Mouse (Mus musculus): ENCODE results near the gene Hspa5.
A peak's percentile ranks its signal among the peaks of the same experiment; 100 is the strongest.
"Not testable (repeated sequence)": the region's sequence is repeated elsewhere in the genome, so short reads cannot be mapped to it uniquely, and the experiment has no call there.

Hspa5 gene

DNA sequence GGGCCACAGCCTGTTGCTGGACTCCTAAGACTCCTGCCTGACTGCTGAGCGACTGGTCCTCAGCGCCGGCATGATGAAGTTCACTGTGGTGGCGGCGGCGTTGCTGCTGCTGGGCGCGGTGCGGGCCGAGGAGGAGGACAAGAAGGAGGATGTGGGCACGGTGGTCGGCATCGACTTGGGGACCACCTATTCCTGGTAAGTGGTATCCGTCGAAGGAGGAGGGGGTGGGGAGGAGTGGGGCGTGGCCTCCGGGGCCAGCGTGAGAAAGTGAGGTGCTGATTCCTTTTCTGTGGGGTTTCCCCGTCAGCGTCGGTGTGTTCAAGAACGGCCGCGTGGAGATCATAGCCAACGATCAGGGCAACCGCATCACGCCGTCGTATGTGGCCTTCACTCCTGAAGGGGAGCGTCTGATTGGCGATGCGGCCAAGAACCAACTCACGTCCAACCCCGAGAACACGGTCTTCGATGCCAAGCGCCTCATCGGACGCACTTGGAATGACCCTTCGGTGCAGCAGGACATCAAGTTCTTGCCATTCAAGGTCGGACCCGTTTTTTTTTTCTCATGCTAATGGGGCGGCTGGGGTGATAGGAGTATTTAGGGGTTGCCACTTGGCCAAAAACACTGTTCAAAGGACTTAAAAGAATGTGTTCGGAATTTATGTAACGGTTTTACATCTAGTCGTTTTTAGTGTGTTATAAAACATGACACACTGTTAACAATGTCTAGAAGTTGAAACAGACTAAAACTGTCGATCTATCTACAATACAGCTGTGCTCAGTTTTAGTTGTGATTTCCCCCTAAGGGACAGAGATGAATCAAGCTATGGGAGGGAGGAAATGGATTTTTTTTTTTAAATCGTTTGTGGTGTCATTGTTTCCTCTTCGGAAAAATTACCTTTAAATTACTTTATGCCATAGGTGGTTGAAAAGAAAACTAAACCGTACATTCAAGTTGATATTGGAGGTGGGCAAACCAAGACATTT is 774 bp downstream of the Hspa5 start:
- DNase-seq = no peak

DNA sequence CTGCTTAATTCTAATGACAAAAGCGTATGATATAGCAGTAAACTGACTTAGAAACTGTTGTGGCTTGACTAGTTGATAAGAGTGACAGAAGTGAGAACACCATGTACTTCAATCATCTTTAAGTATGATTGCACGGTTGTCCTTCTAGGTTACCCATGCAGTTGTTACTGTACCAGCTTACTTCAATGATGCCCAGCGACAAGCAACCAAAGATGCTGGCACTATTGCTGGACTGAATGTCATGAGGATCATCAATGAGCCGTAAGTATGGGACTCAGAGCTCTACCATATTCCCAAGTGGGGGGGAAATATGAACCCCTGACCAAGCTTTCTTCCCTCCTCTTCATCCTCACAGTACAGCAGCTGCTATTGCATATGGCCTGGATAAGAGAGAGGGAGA is 1.9 kb downstream of the Hspa5 start:
- no peak for DNase-seq

DNA sequence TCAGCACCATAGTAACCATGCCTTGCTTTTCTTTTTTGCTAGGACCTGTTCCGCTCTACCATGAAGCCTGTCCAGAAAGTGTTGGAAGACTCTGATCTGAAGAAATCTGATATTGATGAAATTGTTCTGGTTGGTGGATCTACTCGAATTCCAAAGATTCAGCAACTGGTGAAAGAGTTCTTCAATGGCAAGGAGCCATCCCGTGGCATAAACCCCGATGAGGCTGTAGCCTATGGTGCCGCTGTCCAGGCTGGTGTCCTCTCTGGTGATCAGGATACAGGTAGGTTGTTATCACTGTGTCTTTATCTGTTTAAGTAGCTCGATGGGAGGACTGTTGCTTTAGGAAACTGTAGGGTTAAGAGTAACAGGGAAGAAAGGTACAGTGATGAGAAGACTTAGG is 2.7 kb downstream of the Hspa5 start:
- no peak for DNase-seq

DNA sequence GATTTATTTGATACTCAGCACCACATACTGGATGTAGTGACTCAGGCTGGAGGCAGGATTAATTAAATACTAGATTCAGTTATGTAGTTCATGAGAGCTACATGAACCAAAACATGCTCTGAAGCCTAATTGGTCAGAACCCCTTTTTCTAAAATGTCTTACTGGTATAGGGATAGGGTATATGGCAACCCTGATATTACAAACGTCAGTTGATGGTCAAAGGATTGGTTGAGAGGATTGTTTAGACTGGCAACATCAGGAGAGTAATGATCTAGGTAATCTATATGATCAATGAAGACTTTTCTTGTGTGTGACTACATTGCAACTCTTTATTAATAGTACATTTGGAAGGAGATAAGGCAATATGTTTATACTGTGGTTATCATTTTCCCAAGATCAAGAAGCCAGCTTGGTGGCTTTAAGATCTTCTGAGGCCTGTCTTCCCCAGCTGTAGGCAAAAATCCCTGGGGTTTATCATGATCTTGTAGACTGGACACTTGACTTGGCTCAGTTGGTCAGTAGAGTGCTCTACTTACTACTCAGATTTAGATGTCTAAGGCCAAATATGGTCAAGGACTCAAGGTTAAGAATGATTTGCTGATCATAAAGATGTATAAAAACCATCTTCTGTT is 5.6 kb downstream of the Hspa5 start:
- DNase-seq = no peak

DNA sequence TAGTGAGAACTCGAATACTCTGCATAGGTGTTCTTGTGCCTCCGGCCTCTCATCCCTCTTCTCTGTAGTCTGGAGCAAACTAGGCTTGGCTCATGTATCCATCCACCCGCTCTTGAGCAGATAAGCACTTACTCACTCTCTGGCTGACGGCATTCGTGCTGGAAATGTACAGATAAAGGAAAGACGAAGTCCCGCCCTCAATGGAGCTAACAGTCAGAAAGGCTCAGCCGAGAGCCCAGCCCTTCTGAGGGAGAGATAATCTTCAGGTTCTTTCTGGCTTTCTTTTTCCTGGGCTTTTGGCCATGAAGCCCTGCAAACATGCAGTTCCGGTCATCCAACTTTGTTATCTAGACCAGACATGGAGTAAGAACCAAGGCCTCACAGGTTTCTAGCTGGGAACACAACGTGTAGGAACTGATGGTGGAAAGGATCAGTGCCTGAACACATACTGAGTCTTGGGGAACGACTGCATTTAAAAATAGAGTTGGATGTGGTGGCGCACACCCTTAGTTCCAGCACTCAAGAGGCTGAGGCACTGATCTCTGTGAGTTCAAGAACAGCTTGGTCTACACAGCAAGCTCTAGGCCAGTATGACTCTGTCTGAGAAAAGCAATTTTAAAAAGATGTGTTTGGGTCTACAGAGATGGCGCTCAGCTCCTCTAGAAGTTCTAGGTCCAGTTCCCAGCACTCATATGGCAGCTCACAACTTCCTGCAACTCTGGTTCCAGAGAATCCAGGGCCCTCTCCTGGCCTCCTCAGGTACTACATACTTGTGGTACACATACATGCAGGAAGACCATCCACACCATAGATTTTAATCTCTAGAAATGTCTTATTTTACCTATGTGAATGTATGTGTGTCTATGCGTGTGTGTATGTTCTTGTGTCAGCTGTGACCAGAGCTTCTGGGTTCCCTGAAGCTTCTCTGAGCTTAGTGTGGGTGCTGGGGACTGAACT is 11.6 kb downstream of the Hspa5 start:
- DNase-seq = no peak

DNA sequence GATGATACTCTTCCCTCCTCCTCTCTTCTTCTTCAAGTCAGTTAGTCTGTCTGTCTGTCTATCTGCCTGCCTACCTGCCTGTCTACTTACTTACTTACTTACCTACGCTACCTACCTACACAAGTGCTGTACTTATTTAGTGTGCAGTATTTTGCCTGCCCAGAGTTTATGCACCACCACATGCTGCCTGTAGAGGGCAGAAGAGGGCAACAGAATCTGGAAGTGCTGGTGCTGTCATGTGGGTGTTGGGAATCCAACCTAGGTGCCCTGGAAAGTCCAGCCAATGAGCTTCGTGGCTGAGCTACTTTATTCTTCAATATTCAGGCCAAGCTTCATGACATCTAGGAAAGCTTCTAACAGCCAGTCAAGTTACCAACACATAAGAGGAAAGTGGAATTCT is 12.3 kb downstream of the Hspa5 start:
- peak; percentile 57 to 60 for DNase-seq

DNA sequence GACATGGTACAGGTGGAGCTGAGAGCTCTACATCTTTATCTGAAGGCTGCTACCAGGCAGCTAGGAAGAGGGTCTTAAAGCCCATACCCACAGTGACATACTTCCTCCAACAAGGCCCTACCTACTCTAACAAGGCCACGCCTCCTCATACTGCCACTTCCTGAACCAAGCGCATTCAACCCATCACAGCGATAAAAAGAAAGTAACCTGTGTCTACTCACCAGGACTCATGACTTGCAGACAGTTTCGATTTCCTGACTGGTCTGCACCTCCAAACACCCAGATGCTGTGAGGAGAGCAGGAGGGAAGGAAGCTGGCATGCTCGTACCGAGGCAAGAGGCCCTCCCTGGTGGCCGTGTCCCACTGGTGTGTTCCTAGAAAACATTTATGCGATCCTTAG is 18.5 kb downstream of the Hspa5 start:
- DNase-seq = no peak

DNA sequence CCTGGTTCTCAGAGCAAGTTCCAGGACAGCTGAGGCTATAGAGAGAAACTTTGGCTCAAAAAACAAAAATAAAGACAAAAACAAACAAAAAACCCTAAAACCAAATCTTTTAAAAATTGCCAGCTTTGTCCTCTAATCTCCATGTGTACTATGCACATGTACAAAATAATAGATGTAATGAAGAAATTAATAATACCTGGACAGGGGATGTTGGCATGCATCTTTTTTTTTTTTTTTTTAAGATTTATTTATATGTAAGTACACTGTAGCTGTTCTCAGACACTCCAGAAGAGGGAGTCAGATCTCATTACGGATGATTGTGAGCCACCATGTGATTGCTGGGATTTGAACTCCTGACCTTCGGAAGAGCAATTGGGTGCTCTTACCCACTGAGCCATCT is 20.8 kb downstream of the Hspa5 start:
- DNase-seq = not testable (repeated sequence)

DNA sequence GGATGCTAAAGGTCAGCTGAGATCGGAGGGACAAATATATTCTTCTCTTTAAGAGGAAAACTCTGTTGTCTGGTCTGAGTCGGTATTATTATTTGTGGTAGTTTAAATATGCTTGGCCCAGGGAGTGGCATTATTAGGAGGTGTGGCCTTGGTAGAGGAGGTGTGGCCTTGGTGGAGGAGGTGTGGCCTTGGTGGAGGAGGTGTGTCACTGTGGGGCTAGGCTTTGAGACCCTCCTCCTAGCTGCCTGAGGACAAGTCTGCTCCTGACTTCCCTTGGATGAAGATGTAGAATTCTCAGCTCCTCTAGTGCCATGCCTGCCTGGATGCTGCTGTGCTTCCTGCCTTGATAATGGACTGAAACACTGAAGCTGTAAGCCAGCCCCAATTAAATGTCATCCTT is 22.7 kb downstream of the Hspa5 start:
- DNase-seq = no peak

DNA sequence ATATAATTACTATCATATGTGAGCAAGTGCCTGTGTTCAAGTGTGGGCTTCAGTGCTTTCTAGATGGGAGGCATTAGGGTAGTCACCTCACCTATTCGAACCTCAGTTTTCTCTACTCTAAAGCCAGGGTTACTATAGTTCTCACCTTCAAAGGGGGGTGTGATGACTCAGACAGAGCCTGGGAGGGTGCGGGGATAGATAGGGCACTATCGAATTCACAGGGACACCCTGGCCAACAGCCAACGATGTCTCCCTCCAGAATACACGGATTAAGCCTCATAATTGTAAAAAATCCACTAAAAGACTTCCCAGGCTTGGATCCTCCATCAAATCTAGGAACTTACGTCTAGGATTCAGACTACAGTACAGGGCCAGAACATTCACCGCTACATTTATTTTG is 23.7 kb downstream of the Hspa5 start:
- no peak for DNase-seq

DNA sequence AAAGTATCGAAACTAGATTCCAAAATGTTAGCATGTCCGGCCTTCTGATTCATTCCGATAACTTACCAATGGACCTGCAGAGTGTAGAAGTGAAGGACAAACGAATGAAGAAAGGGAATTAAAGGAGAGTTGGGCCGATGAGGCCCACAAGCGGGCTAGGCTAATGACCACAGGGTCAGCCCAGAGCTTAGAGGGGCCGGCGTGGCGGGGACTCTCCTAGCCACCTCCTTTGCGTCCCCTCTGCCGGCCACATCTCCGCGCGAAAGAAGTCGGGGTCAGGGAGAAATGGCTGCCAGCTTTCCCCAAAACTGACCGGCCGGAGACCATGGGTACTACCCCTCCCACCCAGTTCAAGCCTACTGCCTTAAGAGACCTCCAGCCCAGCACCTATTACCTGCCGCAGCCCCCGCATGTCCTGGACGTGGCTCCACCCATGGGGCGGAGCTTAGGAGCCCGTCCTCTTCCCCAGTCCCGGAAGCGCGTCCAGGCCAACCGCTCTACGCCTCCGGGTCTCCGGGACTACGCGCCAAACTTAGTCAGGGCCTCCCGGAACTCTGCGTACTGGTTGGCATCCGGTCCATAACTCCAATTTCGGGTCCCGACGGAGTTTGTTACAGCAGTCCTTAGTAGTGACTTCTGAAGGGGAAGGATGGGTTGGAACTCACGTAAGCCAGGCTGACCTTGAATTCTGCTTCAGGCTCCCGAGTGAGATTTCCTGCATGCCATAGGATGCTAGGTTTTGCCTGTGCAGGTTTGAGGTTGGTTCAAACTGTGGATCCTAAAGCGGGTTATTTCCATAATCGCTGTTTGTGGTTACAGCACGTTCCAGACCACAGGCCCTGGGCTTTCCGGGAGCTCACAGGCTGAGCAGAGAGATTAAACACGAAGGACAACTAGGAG is 27.8 kb downstream of the Hspa5 start, which contains the start of gene Rabepk:
Gene Rabepk, minus strand, starts transcription at position 556 of the 900 bp plus-strand sequence.
- DNase-seq = peak; percentile 89 to 93

DNA sequence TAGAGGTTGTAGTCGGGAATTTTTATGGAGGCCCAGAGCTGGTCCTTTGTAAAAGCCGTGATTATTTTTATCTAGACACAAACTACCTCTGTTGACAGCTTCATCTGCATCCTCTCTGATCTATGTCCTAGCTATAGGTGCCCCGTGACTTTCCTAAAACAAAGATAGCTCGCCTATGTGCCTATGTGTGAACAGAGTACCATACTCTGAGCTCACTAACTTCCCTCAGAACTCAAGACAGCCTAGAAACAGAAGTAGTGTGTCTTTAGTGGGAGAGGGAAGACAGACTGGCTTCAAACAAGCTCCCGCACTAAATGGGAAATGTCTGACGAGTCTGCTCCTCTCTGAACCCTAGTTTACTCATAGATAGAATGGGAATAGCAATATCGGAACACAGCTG is 28.6 kb downstream of the Hspa5 start:
- no peak for DNase-seq

DNA sequence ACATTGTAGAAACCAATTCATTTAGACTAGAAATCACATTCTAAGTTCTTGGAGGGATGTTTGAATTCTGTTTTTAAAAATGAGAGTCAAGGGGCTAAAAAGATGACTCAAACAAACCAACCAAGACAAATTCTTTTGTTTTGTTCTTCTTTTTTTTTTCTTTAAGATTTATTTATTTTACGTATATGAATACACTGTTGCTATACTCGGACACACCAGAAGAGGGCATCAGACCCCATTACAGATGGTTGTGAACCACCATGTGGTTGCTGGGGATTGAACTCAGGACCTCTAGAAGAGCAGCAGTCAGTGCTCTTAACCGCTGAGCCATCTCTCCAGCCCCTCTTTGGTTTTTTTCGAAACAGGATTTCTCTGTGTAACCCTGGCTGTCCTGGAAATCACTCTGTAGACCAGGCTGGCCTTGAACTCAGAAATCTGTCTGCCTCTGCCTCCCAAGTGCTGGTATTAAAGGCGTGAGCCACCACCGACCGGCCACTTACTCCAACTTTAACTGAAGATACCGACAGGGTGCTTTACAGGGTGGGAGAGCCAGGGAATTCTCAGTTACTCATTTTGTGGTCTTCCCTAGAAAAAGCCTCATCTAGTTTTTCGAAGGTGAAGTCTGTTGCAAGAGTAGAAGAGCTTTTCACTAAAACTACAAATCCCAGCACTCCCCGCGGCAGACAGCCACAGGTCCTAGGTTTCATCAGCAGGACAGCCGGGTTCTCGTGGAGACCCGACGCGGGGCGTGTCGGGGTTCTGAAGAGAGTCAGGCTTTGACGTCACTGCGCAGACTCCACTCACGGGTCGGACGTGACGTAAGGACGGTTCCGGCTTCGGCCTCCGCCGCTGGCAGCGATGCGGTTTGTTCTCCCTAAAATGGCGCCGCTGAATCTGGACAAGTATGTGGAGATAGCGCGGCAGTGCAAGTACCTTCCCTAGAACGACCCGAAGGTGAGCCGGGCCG is 30.0 kb downstream of the Hspa5 start:
- peak; percentile 98 for DNase-seq

DNA sequence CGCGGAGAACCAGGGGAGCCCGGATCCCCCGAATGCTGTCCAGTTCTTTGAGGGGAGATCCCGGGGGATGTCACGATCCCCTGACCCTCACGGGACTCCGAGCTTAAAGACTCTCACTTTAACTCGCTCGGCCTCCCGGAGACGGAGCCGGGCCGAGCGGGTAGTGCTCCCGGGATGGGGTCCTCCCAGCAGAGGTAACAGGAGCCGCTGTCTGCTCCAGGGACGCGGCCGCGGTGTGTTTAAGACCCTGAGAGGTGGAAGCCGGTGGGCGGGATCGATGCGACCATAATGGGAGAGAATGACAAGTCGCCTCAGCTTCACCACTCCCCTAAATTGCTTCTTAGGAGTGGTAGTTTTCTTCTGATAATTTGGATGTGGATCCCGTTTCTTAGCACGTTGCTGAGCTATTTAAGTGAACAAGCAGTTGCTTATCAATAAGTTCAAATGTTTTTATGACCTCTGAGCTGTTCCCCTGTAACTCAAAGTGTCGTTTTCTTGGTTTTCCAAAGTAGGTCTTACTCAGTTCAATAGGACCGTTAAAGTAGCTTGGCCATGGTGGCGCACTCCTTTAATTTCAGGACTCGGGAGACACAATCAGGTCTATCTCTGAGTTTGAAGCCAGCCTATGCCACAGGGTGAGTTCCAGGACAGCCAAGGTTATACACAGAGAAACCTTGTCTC is 30.9 kb downstream of the Hspa5 start:
- DNase-seq = peak; percentile 58 to 74

DNA sequence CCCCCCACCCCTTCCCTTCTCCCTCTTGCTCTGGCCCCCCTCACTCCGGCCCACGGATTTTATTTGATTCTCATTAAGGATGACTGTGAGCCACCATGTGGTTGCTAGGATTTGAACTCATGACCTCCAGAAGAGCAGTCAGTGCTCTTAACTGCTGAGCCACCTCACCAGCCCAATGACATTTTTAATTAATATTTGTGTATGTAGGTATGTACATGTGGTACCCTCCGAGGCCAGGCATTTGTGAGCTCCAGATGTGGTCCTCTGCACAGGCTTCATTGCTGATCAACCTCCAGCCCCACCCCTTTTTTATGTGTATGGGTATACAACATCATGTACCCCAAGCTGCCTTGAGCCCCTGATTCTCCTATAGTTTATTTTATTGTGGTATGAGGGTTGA is 32.0 kb downstream of the Hspa5 start:
- no peak for DNase-seq

DNA sequence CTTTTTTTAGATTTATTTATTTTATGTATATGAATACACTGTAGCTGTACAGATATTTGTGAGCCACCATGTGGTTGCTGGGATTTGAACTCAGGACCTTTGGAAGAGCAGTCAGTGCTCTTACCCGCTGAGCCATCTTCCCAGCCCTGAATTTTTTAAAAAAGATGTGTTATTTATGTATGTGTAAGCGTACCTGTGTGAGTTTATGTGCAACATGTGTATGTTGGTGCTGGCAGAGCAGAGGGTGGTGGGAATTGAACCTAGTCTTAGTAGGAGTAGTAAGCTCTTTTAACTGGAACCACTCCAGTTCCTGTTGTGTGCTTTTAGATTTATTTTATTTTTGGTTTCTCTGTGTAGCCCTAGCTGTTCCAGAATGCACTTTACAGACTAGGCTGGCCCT is 32.4 kb downstream of the Hspa5 start:
- DNase-seq = no peak

DNA sequence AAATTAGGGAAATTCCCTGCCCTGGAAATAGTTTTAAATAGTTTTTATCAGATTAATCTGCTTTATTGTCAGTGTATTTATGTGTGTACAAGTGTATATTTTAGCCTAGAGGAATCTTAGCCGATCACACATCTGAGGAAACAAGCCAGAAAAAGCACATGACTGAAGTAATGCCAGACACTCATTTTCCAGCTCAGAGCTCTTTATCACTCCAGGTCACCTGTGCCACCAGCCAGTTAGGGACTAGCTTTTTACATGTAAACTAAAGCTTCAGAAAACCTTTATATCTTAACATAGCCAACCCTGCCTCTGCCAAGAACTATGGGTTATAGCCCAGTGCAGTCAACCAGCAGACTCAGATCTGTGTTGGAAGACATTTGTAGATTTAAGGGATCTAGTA is 33.0 kb downstream of the Hspa5 start:
- DNase-seq = no peak

DNA sequence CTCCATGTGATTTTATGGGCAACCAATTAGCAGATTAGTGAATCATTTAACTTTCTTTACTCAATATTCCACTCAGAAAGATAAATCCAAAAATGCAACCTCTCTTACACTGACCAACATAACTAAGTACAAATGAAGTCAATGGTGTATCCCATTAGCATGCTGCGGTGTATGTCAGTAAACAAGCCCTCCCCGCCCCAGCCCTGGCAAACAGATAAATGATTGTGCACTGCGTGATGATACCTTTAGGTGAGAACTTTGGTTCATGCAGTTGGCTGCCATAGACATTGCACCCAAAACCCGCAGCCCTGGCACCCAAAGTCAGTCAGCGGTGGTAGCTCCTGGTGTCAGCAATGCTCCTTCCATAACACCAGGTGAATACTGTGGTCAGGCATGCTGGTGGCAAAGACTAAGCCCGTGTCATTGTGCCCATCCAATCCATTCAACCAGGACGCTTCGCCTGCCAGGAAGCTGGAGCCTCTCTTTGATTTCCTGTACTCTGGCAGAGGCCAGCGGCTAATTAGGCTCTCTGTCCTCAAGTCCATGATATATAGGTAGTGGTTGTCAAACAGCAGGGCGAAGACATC is 33.7 kb downstream of the Hspa5 start:
- peak in 1 of 2 experiments; percentile 11 for DNase-seq

DNA sequence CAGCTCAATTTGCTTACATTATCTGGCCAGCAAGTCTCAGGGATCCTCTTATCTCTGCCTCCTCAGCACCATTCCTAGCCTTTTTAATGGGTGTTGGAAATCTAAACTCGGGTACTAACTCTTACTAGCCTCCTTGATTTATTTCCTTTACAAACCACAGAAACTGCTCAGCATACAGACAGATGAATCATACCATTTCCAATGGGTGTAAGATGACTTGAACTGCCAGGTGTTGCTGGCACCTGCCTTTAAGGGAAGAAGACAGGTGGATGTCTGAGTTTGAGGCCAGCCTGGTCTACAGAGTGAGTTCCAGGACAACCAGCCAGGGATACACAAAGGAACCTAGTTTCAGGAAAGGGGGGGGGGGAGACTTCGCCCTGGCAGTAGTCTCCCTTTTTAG is 36.3 kb downstream of the Hspa5 start:
- DNase-seq = no peak

DNA sequence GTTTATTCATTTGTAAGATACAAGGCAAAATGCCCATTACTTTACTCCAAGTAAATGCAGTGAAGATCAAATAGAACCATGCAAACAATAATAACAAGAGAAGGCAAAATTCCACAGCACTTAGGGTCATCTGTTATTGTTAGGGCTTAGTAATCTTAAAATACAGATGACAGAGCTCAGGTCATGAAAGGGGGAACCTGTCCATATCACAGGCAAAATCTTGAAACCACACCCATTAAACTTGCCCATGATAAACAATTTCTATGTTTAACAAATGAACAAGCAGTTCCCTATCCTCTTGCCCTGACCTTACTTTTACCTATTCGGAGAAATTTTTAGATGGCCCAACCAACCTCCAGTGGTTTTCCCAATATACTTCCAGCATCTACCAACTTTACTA is 37.8 kb downstream of the Hspa5 start:
- DNase-seq = no peak

Measured in kidney, postnatal 4 days (tissue).